Mouse (Mus musculus) spleen, adult 12 weeks (tissue): ENCODE measurements at regions not wholly inside any gene's neighbourhood (a gene's known extent, or its start where the extent isn't known, plus 50 kb on each side); places are given as distances from the start of the nearest gene placed in this dataset.
A peak's percentile ranks its signal among the peaks of the same experiment; 100 is the strongest.

Experiments
- DNase-seq: peaks from one replicate; pipeline ENCODE4 v3.0.0; 2022; ENCODE audit warnings: low spot score

DNA sequence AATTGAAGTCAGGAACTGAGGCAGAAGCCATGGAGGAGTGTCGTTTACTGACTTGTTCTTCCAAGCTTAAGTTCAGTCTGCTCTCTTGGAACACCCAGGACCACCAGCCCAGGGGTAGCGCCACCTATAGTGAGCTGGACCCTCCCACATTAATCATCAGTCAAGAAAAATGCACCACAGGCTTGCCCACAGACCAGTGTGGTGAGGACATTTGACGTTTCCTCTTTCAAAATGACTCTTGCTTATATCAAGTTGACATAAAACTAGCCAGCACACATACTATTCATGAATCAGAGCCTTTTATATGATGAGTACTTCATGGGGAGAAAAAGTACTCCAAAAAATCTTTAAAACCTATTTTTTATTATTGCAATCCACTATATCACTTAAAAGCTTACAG, 69.7 kb upstream of the Paip1 start:
- DNase-seq, result no peak

DNA sequence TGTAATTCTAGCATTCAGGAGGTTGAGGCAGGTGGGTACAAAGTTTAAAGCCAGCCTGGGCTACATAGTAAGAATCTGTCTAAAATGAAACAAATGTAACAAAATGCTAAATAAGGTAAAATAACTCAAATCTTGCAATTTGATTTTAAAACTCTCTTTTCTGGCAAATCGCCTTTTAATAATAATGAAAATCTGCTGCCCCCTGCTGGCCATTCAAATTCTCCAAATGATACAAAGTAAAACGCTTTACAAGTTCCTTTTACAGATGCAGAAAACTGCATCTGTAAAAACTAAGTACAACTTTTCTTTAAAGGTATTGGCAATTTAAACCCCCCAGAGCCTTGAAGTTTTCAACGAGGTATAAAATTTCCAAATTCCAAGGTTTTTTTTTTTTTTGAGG, 65.0 kb upstream of the Paip1 start:
- DNase-seq, result no peak

DNA sequence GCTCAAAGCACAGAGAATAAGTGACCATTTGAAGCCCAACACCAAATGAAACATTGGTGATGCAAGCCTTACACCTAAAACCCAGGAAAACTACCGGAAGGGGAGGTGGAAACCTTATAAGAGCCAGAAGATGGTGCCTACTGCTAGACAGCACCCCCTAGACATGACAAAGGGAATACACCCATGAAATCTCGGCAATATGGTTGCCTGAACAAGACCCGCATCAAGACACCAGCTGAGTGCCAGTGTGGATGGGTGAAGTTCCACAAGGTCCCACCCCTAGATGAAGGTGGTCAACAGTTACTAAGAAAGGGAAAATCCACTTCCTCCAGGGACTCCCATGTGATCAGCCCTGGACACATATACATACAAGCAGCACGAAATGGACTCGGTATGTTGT, 64.2 kb upstream of the Paip1 start:
- no peak for DNase-seq

DNA sequence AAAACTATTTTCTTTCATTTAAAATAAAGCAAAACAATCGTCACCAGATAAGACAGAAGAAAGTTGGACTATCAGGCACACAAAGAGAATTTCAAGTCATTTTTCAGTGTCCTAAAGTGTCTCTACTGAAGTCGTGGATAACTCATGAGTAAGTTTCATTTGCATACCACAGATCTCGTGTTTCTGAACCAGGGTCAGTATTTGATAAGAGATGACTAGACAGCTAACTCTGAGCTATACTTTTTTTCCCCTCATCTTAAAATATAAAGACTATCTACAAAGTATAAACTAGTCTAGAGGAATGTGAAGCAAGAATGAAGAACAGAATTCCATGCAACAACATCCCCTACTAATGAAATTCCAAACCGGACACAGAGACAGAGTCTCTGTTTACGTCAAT, 60.9 kb upstream of the Paip1 start:
- no peak for DNase-seq

DNA sequence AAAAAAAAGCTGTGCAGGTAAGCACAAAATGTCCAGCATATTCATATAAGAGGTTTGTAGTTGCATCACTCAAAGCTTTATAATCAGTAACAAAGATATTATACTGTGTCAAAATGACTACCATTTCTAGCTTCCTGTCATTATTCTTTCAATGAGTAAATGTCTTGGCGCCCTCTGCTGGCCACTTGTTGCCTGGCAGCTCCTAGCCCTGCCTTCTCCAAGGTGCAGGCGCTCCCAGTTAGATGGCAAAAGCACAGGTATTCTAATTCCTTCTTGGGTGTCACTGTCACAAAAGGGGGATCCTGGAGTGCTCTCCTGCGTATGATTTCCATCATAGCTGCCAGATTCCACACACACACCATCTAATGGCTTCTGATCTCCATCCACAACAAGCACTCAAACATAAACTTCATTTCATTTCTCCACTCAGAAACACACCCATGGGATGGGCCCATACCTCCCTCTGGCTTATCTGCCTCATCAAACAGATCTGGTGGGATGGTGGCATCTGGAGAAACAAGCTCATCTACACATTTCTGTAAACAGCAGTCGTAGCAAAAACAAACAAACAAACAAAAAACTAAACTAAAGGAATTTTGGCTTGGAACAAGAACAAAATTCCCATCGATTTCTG, 49.9 kb upstream of the Paip1 start:
- peak; percentile 22 for DNase-seq
